Mouse (Mus musculus) right cerebral cortex, adult 2 months (tissue): ENCODE data around the gene Ccdc149.

Source experiments
- DNase-seq, 2 experiments: peaks; one replicate each; pipeline ENCODE4 v3.0.0; 2021 to 2022; ENCODE audit warnings: low spot score in 2 of 2

The Ccdc149 gene

GRCm38 (mm10) chr5:52370901-52371300 is 100.4 kb downstream of the Ccdc149 start:
- DNase-seq: no peak

GRCm38 (mm10) chr5:52367866-52368840 is 103.2 kb downstream of the Ccdc149 start:
- DNase-seq: no peak

- no peak for DNase-seq
These were observed 104.7 kb downstream of the Ccdc149 start for GRCm38 (mm10) chr5:52366661-52367060.

- DNase-seq: peak in 1 of 2 experiments; percentile 36
These were observed 105.4 kb downstream of the Ccdc149 start for GRCm38 (mm10) chr5:52365930-52366329.

GRCm38 (mm10) chr5:52364521-52364920 is 106.8 kb downstream of the Ccdc149 start:
- DNase-seq: no peak

GRCm38 (mm10) chr5:52363468-52364150 is 107.7 kb downstream of the Ccdc149 start, which contains the start of gene Sod3:
TSS of gene Sod3 (plus strand) at chr5:52363791.
- DNase-seq: no peak

- no peak for DNase-seq
These were observed 108.4 kb downstream of the Ccdc149 start for GRCm38 (mm10) chr5:52362776-52363467.

- DNase-seq: no peak
These were observed 110.9 kb downstream of the Ccdc149 start for GRCm38 (mm10) chr5:52360286-52361049.

- DNase-seq: no peak
These were observed 113.2 kb downstream of the Ccdc149 start for GRCm38 (mm10) chr5:52358120-52358519.

GRCm38 (mm10) chr5:52357175-52357754 is 114.1 kb downstream of the Ccdc149 start:
- no peak for DNase-seq

- DNase-seq: no peak
These were observed 115.7 kb downstream of the Ccdc149 start for GRCm38 (mm10) chr5:52355612-52356011.

GRCm38 (mm10) chr5:52354441-52354840 is 116.9 kb downstream of the Ccdc149 start:
- DNase-seq: no peak

GRCm38 (mm10) chr5:52352730-52353129 is 118.6 kb downstream of the Ccdc149 start:
- DNase-seq: no peak

GRCm38 (mm10) chr5:52351561-52351960 is 119.8 kb downstream of the Ccdc149 start:
- DNase-seq: no peak

GRCm38 (mm10) chr5:52350451-52350850 is 120.9 kb downstream of the Ccdc149 start:
- no peak for DNase-seq

- no peak for DNase-seq
These were observed 124.4 kb downstream of the Ccdc149 start for GRCm38 (mm10) chr5:52346890-52347289.

- no peak for DNase-seq
These were observed 132.2 kb downstream of the Ccdc149 start for GRCm38 (mm10) chr5:52339134-52339533.

GRCm38 (mm10) chr5:52335590-52335989 is 135.7 kb downstream of the Ccdc149 start:
- DNase-seq: no peak

GRCm38 (mm10) chr5:52332120-52332519 is 139.2 kb downstream of the Ccdc149 start:
- no peak for DNase-seq
